Mouse (Mus musculus) limb, embryonic 14.5 days (tissue): ENCODE results near the gene AL732309.1. TPM values are rescaled to one million over a fixed set of nuclear protein-coding genes. Genes with fewer than 3 reads are reported as not detected.
A peak's percentile ranks its signal among the peaks of the same experiment; 100 is the strongest.

Experiments used
- ATAC-seq: fragments of 200-750 bp; cut with Nextera tagmentation; 2 replicates; pipeline ENCODE4 v1.8.0; 2017; ENCODE audit warnings: low read depth, moderate number of reproducible peaks, moderate TSS enrichment; ENCODE audit not compliant: low FRiP score
- DNase-seq: peaks from one replicate; pipeline ENCODE4 v3.0.0-alpha.2; 2015; ENCODE audit warnings: low spot score
- H3K27ac ChIP-seq: fragments of 300-500 bp; sonication (generic); replicated peaks from 2 replicates; pipeline ENCODE4 v1.5.1; 2014; ENCODE audit warnings: low read depth, mild to moderate bottlenecking, low read length, moderate library complexity, mixed read lengths
- H3K27me3 ChIP-seq: fragments of 300-500 bp; sonication (generic); 2 replicates; pipeline ENCODE4 v1.6.1; 2014; ENCODE audit warnings: low read length, mixed read lengths; ENCODE audit not compliant: control insufficient read depth, insufficient read depth
- H3K36me3 ChIP-seq: fragments of 300-500 bp; sonication (generic); 2 replicates; pipeline ENCODE4 v1.6.1; 2014; ENCODE audit warnings: mild to moderate bottlenecking, low read length, moderate library complexity, mixed read lengths; ENCODE audit not compliant: control insufficient read depth, insufficient read depth
- H3K4me1 ChIP-seq: fragments of 300-500 bp; sonication (generic); 2 replicates; pipeline ENCODE4 v1.6.1; 2014; ENCODE audit warnings: antibody characterized with exemption, low read length, mixed read lengths; ENCODE audit not compliant: control insufficient read depth, insufficient read depth
- H3K4me2 ChIP-seq: fragments of 300-500 bp; sonication (generic); replicated peaks from 2 replicates; pipeline ENCODE4 v1.6.1; 2014; ENCODE audit warnings: low read depth, mild to moderate bottlenecking, low read length, moderate library complexity; ENCODE audit not compliant: severe bottlenecking
- H3K4me3 ChIP-seq: fragments of 300-500 bp; sonication (generic); replicated peaks from 2 replicates; pipeline ENCODE4 v1.5.1; 2014; ENCODE audit warnings: low read length
- H3K9ac ChIP-seq: fragments of 300-500 bp; sonication (generic); 2 replicates; pipeline ENCODE4 v1.6.1; 2014; ENCODE audit warnings: mild to moderate bottlenecking, low read depth, low read length, moderate library complexity; ENCODE audit not compliant: severe bottlenecking
- H3K9me3 ChIP-seq: fragments of 300-500 bp; sonication (generic); 2 replicates; pipeline ENCODE4 v1.6.1; 2016; ENCODE audit warnings: low read length; ENCODE audit not compliant: control insufficient read depth
- POLR2A ChIP-seq: fragments of 200-500 bp; IDR thresholded peaks from 2 replicates; pipeline ENCODE4 v1.8.0; 2012; ENCODE audit warnings: inconsistent platforms, mild to moderate bottlenecking, moderate library complexity, borderline replicate concordance; ENCODE audit not compliant: insufficient read depth, insufficient read length; ENCODE audit errors: extremely low read depth
- WGBS: fragments of 180-500 bp; shearing (Covaris S2); extraction: QIAGEN DNeasy Blood & Tissue Kit; methylation state at CpG from one replicate; pipeline ENCODE4 v1.1.7; 2014; 5-methylcytosine and 5-hydroxymethylcytosine counted together
- polyA plus RNA-seq, 2 experiments: library from polyadenylated mRNA; depleted of rRNA in 1 of 2; stranded (reverse) in 1 of 2; unstranded in 1 of 2; fragments of >200 nt; fragmentation: Nextera tagmentation in 1 of 2; extraction: Ambion mirVana in 1 of 2; gene quantifications; 2 replicates each; pipeline versions ENCODE4 v1.2.1 to v1.2.3; 2012 to 2014

Gene AL732309.1
- polyA plus RNA-seq, 2 experiments = 8.3 to 19.2 TPM

DNA sequence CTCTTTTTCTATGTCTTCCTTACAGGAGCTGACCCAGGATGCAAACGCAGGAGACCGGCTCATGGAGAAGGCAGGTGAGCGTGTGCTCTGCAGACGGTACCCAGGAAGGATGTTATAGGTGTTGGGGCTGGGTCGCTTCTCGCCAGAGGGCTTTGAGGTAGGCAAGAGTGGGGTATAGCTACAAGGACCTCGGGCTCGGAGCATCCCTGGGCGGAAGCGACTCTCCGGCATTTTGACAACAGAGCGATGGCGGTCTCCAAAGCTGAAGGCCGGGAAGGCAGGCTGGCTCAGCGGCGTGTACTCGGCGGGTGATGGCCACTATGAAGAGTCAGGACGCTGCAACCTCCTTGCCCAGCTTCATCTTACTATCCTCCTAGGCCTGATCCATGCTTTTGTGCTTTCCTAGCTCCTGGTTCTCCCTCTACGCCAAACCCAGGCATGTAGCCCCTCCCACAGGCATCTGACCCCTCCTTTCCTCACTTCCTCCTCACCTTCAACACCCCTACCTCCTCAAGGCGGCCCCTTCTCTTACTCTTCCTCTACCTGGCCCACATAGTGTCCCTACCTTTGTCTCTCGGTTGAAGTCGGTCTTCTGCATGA is 33.3 kb downstream of the AL732309.1 start:
- H3K4me3 ChIP-seq = no peak overlapping the region
- H3K4me1 ChIP-seq = peaks cover 19% of the 10 kb centered on the region; the same call in 1 of the 2 replicates
- no peak overlapping the region for H3K27ac ChIP-seq
- TF ChIP-seq POLR2A = no peak
- H3K36me3 ChIP-seq = peaks cover 8% of the 10 kb centered on the region
- DNase-seq (no peak), ATAC-seq (no peak)
- H3K27me3 ChIP-seq = no peaks in the 10 kb centered on the region
- H3K4me2 ChIP-seq = no peak overlapping the region
- H3K9ac ChIP-seq = no peak overlapping the region
- H3K9me3 ChIP-seq = no peaks in the 10 kb centered on the region
- 63% methylated on average over 23 of the region's 23 CpGs for WGBS

DNA sequence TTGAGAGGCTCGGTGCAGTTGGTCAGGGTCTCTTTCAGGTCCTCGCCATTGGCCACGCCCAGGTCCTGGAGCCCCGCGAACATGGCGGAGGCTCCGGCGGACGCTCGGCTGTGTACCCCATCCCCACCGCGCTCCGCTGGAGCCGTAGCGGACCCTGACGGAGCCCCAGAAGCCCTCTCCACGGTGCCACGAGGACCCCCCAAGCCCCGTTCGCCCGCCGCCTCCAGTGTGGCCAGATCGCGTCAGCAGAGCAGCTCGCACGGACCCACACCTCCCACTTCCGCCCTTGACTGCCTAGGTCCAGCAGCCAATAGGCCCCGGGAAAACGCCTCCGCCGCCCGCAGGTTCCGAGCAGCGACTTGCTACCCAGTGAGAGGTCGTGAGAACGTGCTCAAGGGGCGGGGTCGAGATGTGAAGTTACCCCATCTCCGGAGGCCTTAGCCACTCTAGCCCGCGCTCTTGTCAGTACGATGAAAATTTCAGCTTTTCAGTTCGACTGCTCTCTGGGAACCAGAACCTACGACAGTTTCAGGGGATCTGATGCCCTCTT is 35.5 kb downstream of the AL732309.1 start, which contains the start of gene Nelfb:
Nelfb (minus strand) TSS at position 369 of the 550 bp plus-strand sequence.
- H3K4me2 ChIP-seq = peak within 1 kb of the TSS; percentile 68
- H3K27ac ChIP-seq = peak within 1 kb of the TSS; percentile 89
- ATAC-seq = peak; percentile 95
- peak; percentile 88 for DNase-seq
- H3K4me3 ChIP-seq = peak within 1 kb of the TSS; percentile 89
- no peaks in the 10 kb centered on the region for H3K9me3 ChIP-seq
- no peaks in the 10 kb centered on the region for H3K27me3 ChIP-seq
- peaks cover 26% of the 10 kb centered on the region for H3K36me3 ChIP-seq
- peak within 1 kb of the TSS; percentile 95 for H3K9ac ChIP-seq
- 0% methylated on average over 36 of the region's 44 CpGs for WGBS
- H3K4me1 ChIP-seq = peaks cover 19% of the 10 kb centered on the region; the same call in 1 of the 2 replicates
- peak; percentile 70; the same call in 1 of the 2 replicates for TF ChIP-seq POLR2A

DNA sequence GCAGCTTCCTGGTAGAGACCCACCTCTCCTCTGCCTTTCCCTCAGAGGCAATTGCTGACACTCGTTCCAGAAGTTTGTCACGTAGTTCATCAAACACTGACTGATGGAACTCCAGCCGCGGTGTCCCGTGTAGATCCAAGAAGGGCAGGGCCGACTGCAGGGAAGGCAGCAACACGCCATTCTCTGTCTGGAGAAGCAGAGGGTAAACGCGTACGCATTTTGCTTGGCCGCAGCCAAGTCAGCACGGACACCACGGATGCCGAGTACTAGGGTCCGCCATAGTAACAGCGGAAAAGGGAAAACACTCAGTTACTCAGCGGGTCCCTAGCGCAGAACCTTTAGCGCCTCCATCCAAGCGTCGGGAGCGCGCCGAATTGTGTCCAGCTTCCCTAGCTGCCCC is 36.0 kb downstream of the AL732309.1 start:
- Histone ChIP-seq H3K36me3 (peaks cover 32% of the 10 kb centered on the region), H3K27me3 (no peaks in the 10 kb centered on the region), H3K4me2 (peak overlapping the region; percentile 68), H3K9me3 (no peaks in the 10 kb centered on the region), H3K4me1 (peaks cover 19% of the 10 kb centered on the region; the same call in 1 of the 2 replicates), H3K9ac (peak overlapping the region; percentile 95), H3K27ac (peak overlapping the region; percentile 89), H3K4me3 (peak overlapping the region; percentile 89)
- ATAC-seq = peak; percentile 3; the same call in 1 of the 2 replicates
- no peak for DNase-seq
- no peak for TF ChIP-seq POLR2A
- WGBS = 1% methylated on average over 24 of the region's 24 CpGs

DNA sequence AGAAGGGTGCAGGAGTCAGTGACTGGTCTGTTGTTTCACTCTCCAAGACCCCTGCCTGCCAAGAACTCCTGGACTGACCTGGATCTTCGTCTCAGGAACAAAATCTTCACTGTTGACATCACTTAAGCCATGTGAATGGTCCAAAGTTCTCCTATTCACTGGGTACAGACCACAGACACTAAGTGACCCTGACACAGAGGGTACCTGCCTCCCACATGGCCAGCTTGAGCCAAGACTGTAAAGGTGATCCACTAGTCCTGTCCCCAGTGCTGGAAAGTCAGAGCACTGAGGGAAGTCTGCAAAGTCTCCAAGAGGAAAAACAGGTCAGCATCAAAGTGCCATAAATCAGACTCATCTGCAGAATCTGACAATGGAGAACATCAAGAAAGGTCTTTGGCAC is 39.1 kb downstream of the AL732309.1 start:
- no peaks in the 10 kb centered on the region for H3K9me3 ChIP-seq
- no peak overlapping the region for H3K27ac ChIP-seq
- H3K4me1 ChIP-seq = peaks cover 19% of the 10 kb centered on the region; the same call in 1 of the 2 replicates
- no peak for DNase-seq
- TF ChIP-seq POLR2A = no peak
- H3K9ac ChIP-seq = no peak overlapping the region
- no peaks in the 10 kb centered on the region for H3K27me3 ChIP-seq
- no peak overlapping the region for H3K4me3 ChIP-seq
- no peak for ATAC-seq
- peaks cover 63% of the 10 kb centered on the region for H3K36me3 ChIP-seq
- H3K4me2 ChIP-seq = no peak overlapping the region
- WGBS = 82% methylated on average over 1 of the region's 1 CpGs

DNA sequence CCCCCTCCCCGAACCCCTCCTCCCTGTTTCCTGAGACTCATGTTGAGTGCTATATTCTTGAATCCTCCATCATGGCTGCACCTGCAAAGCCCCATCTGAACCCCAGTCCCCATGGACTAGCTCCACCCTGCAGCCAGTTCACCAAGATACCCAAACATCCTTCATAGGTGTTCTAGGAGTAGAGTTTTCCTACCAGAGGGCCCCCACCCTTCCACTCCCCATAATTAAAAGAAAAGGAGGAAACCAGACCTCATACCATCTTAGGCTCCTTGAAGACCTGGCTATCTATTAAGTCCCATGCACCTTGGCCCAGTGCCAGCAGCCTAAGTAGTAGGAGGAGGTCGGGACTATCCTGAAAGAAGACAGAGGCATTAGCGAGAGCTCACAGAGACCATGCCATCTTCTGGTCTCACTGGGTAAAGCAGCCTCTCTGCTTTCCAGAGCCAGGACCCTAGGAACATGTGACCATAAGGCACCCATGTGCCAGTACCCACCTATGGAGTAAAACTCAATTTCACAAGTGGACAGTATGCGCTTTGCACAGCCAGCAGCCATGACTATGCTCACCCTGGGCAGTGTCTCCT is 42.9 kb downstream of the AL732309.1 start:
- Histone ChIP-seq H3K4me1 (no peaks in the 10 kb centered on the region), H3K27ac (no peak overlapping the region), H3K9me3 (no peaks in the 10 kb centered on the region), H3K27me3 (no peaks in the 10 kb centered on the region), H3K36me3 (peaks cover 93% of the 10 kb centered on the region), H3K9ac (no peak overlapping the region), H3K4me2 (no peak overlapping the region), H3K4me3 (no peak overlapping the region)
- 73% methylated on average over 4 of the region's 4 CpGs for WGBS
- no peak for TF ChIP-seq POLR2A
- ATAC-seq = no peak
- DNase-seq = no peak
